Mouse (Mus musculus): ENCODE data around the gene Gm14226. TPM values are rescaled to one million over a fixed set of nuclear protein-coding genes. Genes with fewer than 3 reads are reported as not detected.
A peak's percentile ranks its signal among the peaks of the same experiment; 100 is the strongest.
"Not testable (repeated sequence)": the region's sequence is repeated elsewhere in the genome, so short reads cannot be mapped to it uniquely, and the experiment has no call there.

The Gm14226 gene
- 1.3 and 1.9 TPM in 2 replicates for polyA plus RNA-seq (2014; fragmentation: Nextera tagmentation; extraction: Ambion mirVana)

DNA sequence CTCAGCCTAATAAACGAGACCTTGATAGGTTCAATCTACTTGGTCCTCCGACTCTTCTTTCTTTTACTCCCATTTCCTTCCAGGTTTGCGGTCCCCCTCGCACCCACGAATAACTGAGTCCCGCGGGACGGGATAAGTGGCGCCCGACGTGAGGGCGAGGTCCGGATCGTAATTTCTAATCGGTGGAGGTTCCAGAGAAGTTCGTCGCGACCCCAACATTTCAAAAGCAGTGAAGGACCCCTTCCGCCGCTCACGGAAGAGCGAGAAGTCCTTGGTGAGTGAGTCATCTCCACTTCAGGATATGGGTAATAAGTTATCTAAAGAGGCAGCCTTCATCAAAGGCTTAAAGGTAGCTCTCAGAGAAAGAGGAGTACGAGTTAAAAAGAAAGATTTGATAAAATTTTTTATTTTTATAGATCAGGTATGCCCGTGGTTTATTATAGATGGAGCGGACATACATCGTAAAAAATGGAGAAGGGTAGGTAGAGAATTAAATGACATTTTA, at the start of gene Gm14226:
Gene Gm14226, plus strand, starts transcription at position 16 of the 505 bp plus-strand sequence.
- not testable (repeated sequence) for ATAC-seq (ENCODE audit: low FRiP score, low TSS enrichment); H3K27me3 ChIP-seq (ENCODE audit: control insufficient read depth, insufficient read depth, low read length); H3K36me3 ChIP-seq (ENCODE audit: control insufficient read depth, insufficient read depth, low read length); H3K4me1 ChIP-seq (ENCODE audit: control insufficient read depth, insufficient read depth, low read length); H3K9me3 ChIP-seq (ENCODE audit: control insufficient read depth, low read length)
- Histone ChIP-seq H3K4me3 (ENCODE audit: low read length) (peak within 1 kb of the TSS; percentile 38), H3K4me2 (replicated peaks; ENCODE audit: low read depth, low read length) (peak within 1 kb of the TSS; percentile 73), H3K27ac (ENCODE audit: low read depth, low read length) (peak within 1 kb of the TSS; percentile 70), H3K9ac (ENCODE audit: low read depth, low read length) (peak within 1 kb of the TSS; percentile 51)
- WGBS, result under 1% methylated on average over 22 of the region's 26 CpGs

DNA sequence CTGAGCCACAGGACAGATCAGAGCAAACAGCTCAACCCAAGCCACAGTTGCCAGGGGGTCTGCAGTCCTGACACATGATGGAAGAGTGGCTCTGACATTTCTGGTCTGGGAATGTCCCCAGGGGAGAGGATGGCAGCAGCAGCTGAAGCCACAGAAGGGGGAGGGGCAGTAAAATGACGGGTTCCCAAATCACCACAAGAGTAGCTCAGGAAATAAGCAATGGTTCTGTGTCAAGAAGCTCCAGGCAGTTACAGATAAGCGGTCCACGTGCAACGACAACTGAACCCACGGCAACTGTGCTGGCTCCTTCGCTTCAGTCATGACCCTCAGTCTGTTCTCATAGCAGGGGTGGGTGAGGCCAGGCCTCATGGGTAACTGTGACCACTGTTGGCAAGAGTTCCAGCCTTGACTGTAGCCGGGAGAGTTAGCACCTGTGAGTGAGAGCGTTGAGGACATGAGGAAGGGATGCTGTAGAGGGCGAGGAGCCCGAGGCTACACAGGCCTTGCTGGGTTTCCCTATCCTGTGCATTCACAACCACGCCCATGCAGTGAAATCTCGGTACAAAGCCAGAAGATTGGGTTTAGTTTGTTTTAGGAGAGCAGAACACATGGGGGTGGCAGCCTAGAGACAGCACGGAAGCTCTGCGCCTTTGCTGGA, 48.2 kb upstream of the Gm14226 start:
- H3K4me3 ChIP-seq (ENCODE audit: low read length); ATAC-seq (ENCODE audit: low FRiP score, low TSS enrichment); H3K4me1 ChIP-seq (ENCODE audit: control insufficient read depth, insufficient read depth, low read length); H3K4me2 ChIP-seq (replicated peaks; ENCODE audit: low read depth, low read length); H3K9ac ChIP-seq (ENCODE audit: low read depth, low read length); H3K27ac ChIP-seq (ENCODE audit: low read depth, low read length); H3K36me3 ChIP-seq (ENCODE audit: control insufficient read depth, insufficient read depth, low read length); H3K9me3 ChIP-seq (ENCODE audit: control insufficient read depth, low read length); H3K27me3 ChIP-seq (ENCODE audit: control insufficient read depth, insufficient read depth, low read length): not testable (repeated sequence)
- 66% methylated on average over 14 of the region's 14 CpGs for WGBS

DNA sequence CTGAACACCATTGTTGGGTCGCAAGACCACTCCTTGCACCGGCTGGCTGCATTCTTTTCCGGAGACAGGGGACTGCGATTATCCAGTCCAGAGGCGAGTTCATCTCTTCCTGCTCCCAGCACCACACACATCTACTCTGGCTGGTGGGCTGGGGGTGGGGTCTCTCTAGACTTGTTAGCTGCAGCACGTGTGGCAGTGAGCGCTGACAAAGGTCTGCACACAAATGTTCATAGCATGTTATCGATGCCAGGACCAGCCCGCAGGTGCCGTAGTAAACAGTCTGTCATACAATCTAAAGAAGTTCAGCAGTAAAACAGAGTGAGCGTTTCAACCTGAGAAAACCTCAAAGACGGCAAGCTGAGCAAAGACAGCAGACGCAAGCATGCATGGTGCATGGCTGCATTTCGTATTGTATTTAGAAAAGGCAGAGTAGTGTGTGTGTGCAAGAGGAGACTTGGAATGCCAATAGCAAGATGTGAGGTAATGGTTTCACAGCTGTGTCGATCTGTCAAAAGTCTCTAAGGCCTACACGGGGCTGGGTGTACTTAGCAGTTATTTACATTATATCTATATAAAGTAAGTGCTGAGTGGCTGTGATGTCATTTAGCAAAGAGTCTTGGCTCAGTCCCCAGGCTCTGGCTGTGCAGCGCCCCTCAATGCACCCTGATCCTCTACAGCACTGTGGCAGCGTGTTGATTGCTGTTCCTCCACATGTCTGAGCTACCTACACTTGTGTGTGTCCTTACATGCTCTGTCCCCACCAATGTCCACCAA, 46.0 kb upstream of the Gm14226 start:
- no peak overlapping the region for H3K4me3 ChIP-seq (ENCODE audit: low read length)
- WGBS, result 68% methylated on average over 18 of the region's 18 CpGs

DNA sequence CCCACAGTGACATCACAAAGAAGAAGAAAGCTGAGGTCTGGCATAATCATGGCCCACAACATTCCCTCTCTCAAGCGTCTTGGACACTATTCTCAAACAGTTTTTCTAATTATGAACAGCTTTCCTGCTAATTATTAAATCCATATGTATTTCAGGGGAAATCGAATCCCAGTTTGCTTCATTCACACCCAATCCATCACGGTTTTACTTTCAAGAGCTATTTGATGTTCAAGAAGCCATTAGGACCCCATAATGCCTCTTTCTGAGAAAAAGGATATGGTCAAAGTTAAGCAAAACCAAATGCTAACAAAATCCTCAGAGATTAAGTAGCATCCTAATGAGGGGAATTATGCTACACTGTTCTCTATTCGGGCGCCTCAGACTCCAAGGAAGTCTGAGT, 45.1 kb upstream of the Gm14226 start:
- Histone ChIP-seq H3K9me3 (ENCODE audit: control insufficient read depth, low read length) (no peaks in the 10 kb centered on the region), H3K27ac (ENCODE audit: low read depth, low read length) (no peak overlapping the region), H3K36me3 (ENCODE audit: control insufficient read depth, insufficient read depth, low read length) (no peaks in the 10 kb centered on the region), H3K4me2 (replicated peaks; ENCODE audit: low read depth, low read length) (no peak overlapping the region), H3K4me3 (ENCODE audit: low read length) (no peak overlapping the region), H3K9ac (ENCODE audit: low read depth, low read length) (no peak overlapping the region), H3K27me3 (ENCODE audit: control insufficient read depth, insufficient read depth, low read length) (no peaks in the 10 kb centered on the region), H3K4me1 (ENCODE audit: control insufficient read depth, insufficient read depth, low read length) (no peaks in the 10 kb centered on the region)
- 88% methylated on average over 5 of the region's 5 CpGs for whole genome bisulfite sequencing
- ATAC-seq (ENCODE audit: low FRiP score, low TSS enrichment), result no peak

More for the DNA sequence above, 46.0 kb upstream of the Gm14226 start:
- H3K36me3 ChIP-seq (ENCODE audit: control insufficient read depth, insufficient read depth, low read length), result no peaks in the 10 kb centered on the region
- H3K4me2 ChIP-seq (replicated peaks; ENCODE audit: low read depth, low read length), result no peak overlapping the region
- H3K4me1 ChIP-seq (ENCODE audit: control insufficient read depth, insufficient read depth, low read length), result no peaks in the 10 kb centered on the region
- ATAC-seq (ENCODE audit: low FRiP score, low TSS enrichment), result no peak
- no peak overlapping the region for H3K9ac ChIP-seq (ENCODE audit: low read depth, low read length)
- H3K27me3 ChIP-seq (ENCODE audit: control insufficient read depth, insufficient read depth, low read length), result no peaks in the 10 kb centered on the region
- no peaks in the 10 kb centered on the region for H3K9me3 ChIP-seq (ENCODE audit: control insufficient read depth, low read length)
- no peak overlapping the region for H3K27ac ChIP-seq (ENCODE audit: low read depth, low read length)

DNA sequence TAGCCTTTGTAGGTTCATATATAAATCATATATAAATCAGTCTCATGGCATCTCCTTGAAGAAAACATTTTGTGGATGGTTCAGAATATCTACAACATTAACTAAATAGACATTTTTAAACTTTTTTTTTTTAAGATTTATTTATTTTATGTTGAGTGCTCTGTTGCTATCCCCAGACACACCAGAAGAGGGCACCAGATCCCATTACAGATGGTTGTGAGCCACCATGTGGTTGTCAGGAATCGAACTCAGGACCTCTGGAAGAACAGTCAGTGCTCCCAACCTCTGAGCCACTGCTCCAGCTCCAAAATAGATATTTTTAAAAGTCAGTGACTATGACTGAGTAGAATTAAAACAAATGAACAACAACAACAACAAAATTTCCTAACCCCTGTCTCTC, 31.5 kb upstream of the Gm14226 start:
- Histone ChIP-seq H3K4me3 (ENCODE audit: low read length) (no peak overlapping the region), H3K9ac (ENCODE audit: low read depth, low read length) (no peak overlapping the region), H3K9me3 (ENCODE audit: control insufficient read depth, low read length) (no peaks in the 10 kb centered on the region), H3K36me3 (ENCODE audit: control insufficient read depth, insufficient read depth, low read length) (no peaks in the 10 kb centered on the region), H3K27me3 (ENCODE audit: control insufficient read depth, insufficient read depth, low read length) (no peaks in the 10 kb centered on the region), H3K4me2 (replicated peaks; ENCODE audit: low read depth, low read length) (no peak overlapping the region), H3K4me1 (ENCODE audit: control insufficient read depth, insufficient read depth, low read length) (no peaks in the 10 kb centered on the region), H3K27ac (ENCODE audit: low read depth, low read length) (no peak overlapping the region)
- WGBS, result 84% methylated on average over 1 of the region's 1 CpGs
- ATAC-seq (ENCODE audit: low FRiP score, low TSS enrichment), result no peak

DNA sequence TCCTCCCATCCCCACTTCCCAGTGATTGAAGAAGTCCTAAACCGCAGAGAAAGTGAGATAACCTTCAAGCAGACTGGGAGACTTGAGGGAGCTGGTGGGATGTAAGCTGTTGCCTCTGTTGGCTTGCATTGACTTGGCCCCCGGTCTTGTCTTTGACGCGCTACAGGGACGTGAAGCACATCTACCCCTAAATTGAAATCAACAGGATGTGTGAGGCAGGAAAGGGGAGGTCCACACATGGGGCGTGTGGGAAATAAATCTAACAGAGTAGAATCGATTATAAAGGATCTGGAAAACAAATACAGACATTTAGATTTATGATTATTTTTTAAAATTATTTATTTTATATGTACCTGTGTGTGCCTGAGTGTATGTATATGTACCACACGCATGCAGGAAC, 26.7 kb upstream of the Gm14226 start:
- no peak overlapping the region for H3K27ac ChIP-seq (ENCODE audit: low read depth, low read length)
- WGBS, result 72% methylated on average over 8 of the region's 8 CpGs
- ATAC-seq (ENCODE audit: low FRiP score, low TSS enrichment), result no peak

DNA sequence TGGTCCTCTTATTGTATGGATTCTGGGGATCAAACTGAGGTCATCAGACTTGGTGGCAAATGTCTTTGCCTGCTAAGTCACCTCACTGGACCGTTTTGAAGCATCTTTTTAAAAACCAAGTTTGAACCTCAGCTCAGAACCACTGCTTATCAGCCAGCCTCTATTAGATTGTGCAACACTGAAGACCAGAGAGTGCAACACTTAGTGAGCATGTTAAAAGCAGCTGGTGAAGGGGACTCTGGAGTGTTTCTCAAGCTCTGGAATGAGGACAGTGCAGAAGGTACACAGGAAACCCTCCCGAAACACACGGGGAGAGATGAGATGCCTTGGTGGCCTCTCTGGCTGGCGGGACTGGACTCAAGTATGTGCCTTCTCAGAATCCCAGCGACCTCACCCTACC, 26.0 kb upstream of the Gm14226 start:
- 87% methylated on average over 5 of the region's 5 CpGs for WGBS
- no peaks in the 10 kb centered on the region for H3K9me3 ChIP-seq (ENCODE audit: control insufficient read depth, low read length)
- no peak overlapping the region for H3K27ac ChIP-seq (ENCODE audit: low read depth, low read length)
- no peak for ATAC-seq (ENCODE audit: low FRiP score, low TSS enrichment)
- no peak overlapping the region for H3K4me2 ChIP-seq (replicated peaks; ENCODE audit: low read depth, low read length)
- H3K9ac ChIP-seq (ENCODE audit: low read depth, low read length), result no peak overlapping the region
- H3K27me3 ChIP-seq (ENCODE audit: control insufficient read depth, insufficient read depth, low read length), result no peaks in the 10 kb centered on the region
- H3K4me1 ChIP-seq (ENCODE audit: control insufficient read depth, insufficient read depth, low read length), result no peaks in the 10 kb centered on the region
- H3K4me3 ChIP-seq (ENCODE audit: low read length), result no peak overlapping the region
- no peaks in the 10 kb centered on the region for H3K36me3 ChIP-seq (ENCODE audit: control insufficient read depth, insufficient read depth, low read length)

More for the DNA sequence above, 26.7 kb upstream of the Gm14226 start:
- Histone ChIP-seq H3K4me3 (ENCODE audit: low read length) (no peak overlapping the region), H3K4me2 (replicated peaks; ENCODE audit: low read depth, low read length) (no peak overlapping the region), H3K4me1 (ENCODE audit: control insufficient read depth, insufficient read depth, low read length) (no peaks in the 10 kb centered on the region), H3K9ac (ENCODE audit: low read depth, low read length) (no peak overlapping the region), H3K9me3 (ENCODE audit: control insufficient read depth, low read length) (no peaks in the 10 kb centered on the region), H3K27me3 (ENCODE audit: control insufficient read depth, insufficient read depth, low read length) (no peaks in the 10 kb centered on the region), H3K36me3 (ENCODE audit: control insufficient read depth, insufficient read depth, low read length) (no peaks in the 10 kb centered on the region)

DNA sequence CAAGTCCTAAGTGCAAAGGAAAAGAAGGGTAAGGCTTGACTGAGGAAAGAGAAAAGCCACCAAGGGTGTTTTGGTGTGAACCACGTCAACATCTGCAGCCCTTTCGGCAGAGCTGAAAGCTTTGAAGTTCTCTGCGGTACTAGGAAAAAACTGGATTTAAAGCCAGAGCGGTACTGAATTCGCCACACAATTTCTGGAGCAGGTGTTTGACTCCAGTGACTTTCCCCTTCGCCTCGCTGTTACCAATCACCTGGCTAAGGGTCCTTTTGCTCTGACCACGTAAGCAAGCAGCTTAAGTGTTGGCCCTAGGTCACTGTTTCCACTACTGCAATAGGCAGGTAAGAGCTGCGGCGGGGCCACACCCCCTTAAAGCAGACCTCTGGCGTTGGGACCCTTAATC, 12.6 kb upstream of the Gm14226 start:
- Histone ChIP-seq H3K4me3 (ENCODE audit: low read length) (no peak overlapping the region), H3K27ac (ENCODE audit: low read depth, low read length) (no peak overlapping the region), H3K9me3 (ENCODE audit: control insufficient read depth, low read length) (no peaks in the 10 kb centered on the region), H3K36me3 (ENCODE audit: control insufficient read depth, insufficient read depth, low read length) (no peaks in the 10 kb centered on the region), H3K9ac (ENCODE audit: low read depth, low read length) (no peak overlapping the region), H3K4me2 (replicated peaks; ENCODE audit: low read depth, low read length) (no peak overlapping the region), H3K27me3 (ENCODE audit: control insufficient read depth, insufficient read depth, low read length) (no peaks in the 10 kb centered on the region), H3K4me1 (ENCODE audit: control insufficient read depth, insufficient read depth, low read length) (no peaks in the 10 kb centered on the region)
- ATAC-seq (ENCODE audit: low FRiP score, low TSS enrichment), result no peak
- WGBS, result 92% methylated on average over 11 of the region's 11 CpGs

DNA sequence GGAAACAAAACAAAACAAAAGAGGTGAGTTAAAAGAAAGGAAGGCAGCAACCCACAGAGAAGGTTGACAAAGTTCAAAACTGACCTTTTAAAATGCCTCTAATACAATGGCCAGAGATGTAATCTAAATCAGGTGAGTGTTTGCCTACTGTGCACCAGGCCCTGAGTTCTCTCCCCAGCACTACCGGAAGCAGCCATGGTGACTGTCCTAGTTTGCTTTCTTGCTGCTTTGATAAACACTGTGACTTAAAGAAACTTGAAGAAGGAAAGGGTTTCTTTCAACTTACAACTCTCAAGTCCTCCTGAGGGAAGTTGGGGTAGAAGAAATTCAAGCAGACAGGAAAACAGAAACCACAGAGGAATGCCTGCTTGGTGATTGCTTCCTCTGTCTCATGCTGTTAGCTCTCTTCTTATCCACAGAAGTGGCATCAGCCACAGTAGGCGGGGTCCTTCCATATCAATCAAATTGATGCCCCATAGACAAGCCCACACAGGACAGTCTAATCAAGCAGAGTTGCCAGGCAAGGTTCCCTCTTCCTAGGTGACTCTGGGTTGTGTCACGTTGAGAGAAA, 6.9 kb upstream of the Gm14226 start:
- Histone ChIP-seq H3K9me3 (ENCODE audit: control insufficient read depth, low read length) (no peaks in the 10 kb centered on the region), H3K36me3 (ENCODE audit: control insufficient read depth, insufficient read depth, low read length) (no peaks in the 10 kb centered on the region), H3K9ac (ENCODE audit: low read depth, low read length) (no peak overlapping the region), H3K4me3 (ENCODE audit: low read length) (no peak overlapping the region), H3K27ac (ENCODE audit: low read depth, low read length) (no peak overlapping the region), H3K4me1 (ENCODE audit: control insufficient read depth, insufficient read depth, low read length) (no peaks in the 10 kb centered on the region), H3K27me3 (ENCODE audit: control insufficient read depth, insufficient read depth, low read length) (no peaks in the 10 kb centered on the region), H3K4me2 (replicated peaks; ENCODE audit: low read depth, low read length) (no peak overlapping the region)
- 48% methylated on average over 3 of the region's 3 CpGs for WGBS
- no peak for ATAC-seq (ENCODE audit: low FRiP score, low TSS enrichment)

All from kidney, embryonic 14.5 days (tissue).